Mouse (Mus musculus) right cerebral cortex, postnatal 4 days (tissue): ENCODE data around the gene Ostf1.

ENCODE experiments used
- DNase-seq: peaks from one replicate; pipeline ENCODE4 v3.0.0-alpha.2; 2022

The Ostf1 gene

GRCm38 (mm10) chr19:18643411-18643810, 11.8 kb upstream of the Ostf1 start:
- no peak for DNase-seq

DNA sequence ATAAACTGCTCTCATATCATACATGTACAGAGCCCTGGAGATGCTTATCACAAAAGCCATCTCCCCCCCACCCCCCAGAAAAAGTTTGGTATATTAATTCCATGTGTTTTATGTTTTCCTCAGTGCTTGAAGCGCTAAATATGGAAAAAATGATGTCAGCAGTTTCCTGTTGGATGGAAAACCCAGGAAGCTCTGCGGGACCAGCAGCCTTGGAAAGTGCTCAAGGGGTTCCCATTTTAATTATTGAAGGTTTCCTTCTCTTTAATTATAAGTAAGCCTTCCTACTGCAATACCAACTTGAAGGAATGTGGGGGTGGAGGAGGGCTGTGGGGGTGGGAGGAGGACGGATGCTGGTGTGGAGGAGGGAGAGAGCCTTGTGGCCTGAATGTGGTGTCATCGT, 9.4 kb upstream of the Ostf1 start:
- DNase-seq = no peak

DNA sequence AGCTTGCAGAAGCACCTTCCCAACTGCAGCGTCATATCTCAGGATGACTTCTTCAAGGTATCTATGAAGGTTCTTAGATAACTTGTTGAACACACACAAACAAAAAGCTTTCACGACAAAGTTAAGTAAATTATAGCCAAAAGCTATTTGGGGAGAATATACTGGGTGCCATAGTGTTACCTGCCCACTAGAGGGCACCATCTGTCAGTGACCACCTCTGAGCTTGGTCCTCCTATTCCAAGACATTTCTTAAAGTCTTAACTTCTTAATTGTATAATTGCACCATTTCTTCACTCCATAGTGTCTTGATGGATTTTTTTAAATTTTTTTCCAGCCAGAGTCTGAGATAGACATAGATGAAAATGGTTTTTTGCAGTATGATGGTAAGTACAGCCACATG, 7.9 kb upstream of the Ostf1 start:
- DNase-seq = no peak

GRCm38 (mm10) chr19:18638949-18639348, 7.3 kb upstream of the Ostf1 start:
- no peak for DNase-seq

GRCm38 (mm10) chr19:18637954-18638353, 6.3 kb upstream of the Ostf1 start:
- DNase-seq = no peak

GRCm38 (mm10) chr19:18632231-18633185, 885 bp upstream of the Ostf1 start:
- DNase-seq = no peak

GRCm38 (mm10) chr19:18631161-18631643, 421 bp downstream of the Ostf1 start:
- peak; percentile 44 for DNase-seq

DNA sequence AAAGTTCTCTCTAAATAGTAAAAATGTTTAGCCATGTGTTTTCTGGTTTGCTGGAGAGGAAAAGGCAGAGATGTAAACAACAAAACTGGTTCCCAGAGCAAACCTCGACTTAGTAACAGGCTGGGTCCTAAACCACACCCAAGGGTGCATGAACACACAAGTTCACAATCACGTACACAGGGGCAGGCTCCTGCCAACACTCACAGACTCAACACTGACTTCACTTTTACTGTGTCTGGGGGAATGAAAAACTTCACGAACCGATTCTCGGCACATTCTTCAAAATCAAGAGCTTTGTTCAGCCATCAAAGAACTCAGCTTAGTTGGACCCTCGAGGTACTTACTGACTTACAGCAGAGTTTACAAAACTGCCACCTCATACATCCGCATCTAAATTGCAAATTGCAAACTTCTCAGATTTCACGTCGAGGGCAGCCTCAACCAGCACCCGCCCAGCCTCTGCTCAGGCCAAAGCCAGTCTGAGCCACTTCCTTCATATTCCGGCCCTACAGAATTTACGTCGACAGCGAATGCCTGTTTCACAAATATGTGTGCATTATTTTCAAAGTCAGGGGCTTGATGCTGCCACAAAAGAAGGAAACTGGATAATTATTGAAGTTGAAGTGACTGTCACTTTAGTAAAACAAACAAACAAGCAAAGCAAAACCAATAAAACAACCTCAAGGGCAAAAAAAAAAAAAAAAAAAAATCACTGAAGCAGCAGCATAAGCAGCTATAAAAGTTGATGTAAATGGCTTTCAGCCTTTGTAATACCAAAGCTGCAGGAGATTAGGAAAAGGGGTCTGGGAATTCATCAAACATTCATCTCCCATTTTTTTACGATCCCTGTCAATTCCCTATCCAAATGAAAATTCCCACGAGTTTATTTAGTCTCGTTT, 1.2 kb downstream of the Ostf1 start:
- no peak for DNase-seq

GRCm38 (mm10) chr19:18629589-18629988, 2.0 kb downstream of the Ostf1 start:
- DNase-seq = peak; percentile 6

- no peak for DNase-seq
Measured at GRCm38 (mm10) chr19:18623894-18624293, 7.7 kb downstream of the Ostf1 start.

DNA sequence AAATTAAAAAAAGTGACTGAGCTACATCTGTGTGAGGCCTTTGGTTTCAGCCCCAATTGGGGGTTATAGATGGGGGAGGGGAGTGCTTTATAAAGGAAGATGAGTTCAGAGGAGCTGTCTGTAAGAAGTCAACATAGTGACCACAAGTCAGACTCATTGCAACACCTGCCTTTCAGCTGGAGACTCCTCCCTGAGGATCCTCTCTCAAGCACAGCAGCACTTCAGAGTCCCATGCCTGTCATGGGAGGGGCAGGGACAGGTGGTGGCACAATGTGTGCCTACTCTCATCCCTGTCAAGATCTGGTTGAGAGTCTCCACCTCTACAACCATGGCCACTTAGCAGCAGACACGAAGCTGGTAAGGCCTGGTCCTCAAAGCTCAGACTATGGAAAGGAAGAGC, 11.9 kb downstream of the Ostf1 start:
- no peak for DNase-seq

GRCm38 (mm10) chr19:18619060-18619459, 12.6 kb downstream of the Ostf1 start:
- DNase-seq = no peak

GRCm38 (mm10) chr19:18617504-18617903, 14.1 kb downstream of the Ostf1 start:
- DNase-seq = no peak

GRCm38 (mm10) chr19:18615680-18616240, 15.9 kb downstream of the Ostf1 start:
- DNase-seq = no peak

- no peak for DNase-seq
Measured at GRCm38 (mm10) chr19:18614337-18614736, 17.3 kb downstream of the Ostf1 start.

- no peak for DNase-seq
Measured at GRCm38 (mm10) chr19:18608975-18609374, 22.6 kb downstream of the Ostf1 start.

DNA sequence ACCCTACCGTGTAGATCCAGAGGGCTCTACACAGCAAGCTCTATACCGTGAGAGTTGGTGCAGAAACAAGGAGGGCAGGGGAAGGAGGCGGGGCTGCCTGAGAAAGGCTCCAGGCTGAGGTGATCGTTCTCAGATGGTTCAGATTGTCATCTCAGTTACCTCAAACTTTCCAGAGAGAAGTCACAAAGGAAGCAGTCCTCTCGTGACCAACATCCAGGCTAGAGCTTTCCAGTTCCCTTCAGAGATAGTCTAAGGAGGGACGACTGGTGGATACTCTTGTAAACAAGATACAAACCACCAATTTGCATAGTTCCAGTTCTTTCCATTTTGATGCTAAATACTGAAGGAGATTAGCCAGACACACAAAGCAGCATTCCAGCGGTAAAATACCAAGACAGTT, 23.7 kb downstream of the Ostf1 start:
- DNase-seq = no peak

- no peak for DNase-seq
Measured at GRCm38 (mm10) chr19:18603011-18603410, 28.6 kb downstream of the Ostf1 start.

DNA sequence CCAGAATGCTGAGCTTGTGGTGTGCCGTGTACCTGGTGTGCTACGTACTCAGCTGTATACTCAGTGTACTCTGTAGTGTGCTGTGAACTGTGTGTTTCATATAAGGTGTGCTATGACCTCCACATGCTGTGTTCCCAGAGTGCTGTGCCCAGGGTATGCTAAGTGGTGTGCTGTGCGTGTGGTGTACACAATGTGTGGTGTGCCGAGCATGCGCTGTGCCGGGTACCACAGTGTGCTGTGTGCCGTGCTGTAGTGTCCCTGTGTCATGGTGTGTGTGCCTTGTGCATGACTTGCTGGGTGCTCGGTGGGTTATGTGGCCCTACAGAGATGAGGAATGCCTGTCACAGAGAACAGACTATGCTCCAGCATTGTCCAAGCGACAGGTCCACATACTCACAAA, 31.0 kb downstream of the Ostf1 start:
- no peak for DNase-seq

DNA sequence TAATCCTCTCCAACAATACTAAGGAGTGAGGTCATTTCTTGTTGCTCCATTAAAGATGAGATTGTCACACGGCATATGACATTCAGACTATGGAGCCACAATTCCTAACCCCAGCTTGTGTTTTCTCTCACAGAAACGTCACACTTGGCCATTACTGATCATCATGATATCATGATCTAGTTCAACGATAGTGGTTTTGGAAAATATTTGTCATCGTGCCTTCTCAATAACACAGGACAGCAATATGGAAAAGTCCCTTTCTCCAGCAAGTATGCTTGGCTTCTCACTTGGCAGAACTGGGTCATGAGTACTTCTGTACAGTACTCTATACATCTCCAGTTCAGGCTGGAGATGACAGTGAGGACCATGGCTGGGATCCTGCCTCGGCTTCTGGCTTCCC, 32.0 kb downstream of the Ostf1 start:
- DNase-seq = no peak

- no peak for DNase-seq
Measured at GRCm38 (mm10) chr19:18599051-18599450, 32.6 kb downstream of the Ostf1 start.

- no peak for DNase-seq
Measured at GRCm38 (mm10) chr19:18598265-18598926, 33.2 kb downstream of the Ostf1 start.

- DNase-seq = no peak
Measured at GRCm38 (mm10) chr19:18597772-18598171, 33.9 kb downstream of the Ostf1 start.
